Mouse (Mus musculus) kidney, adult 11 months (tissue): Measurements from ENCODE around the gene Ciao2b.
A peak's percentile ranks its signal among the peaks of the same experiment; 100 is the strongest.
"Not testable (repeated sequence)": the region's sequence is repeated elsewhere in the genome, so short reads cannot be mapped to it uniquely, and the experiment has no call there.

Source experiments
- DNase-seq: peaks from one replicate; pipeline ENCODE4 v3.0.0; 2022

Gene Ciao2b

GRCm38 (mm10) chr8:104641426-104642323 is at the start of gene Ciao2b:
Ciao2b (minus strand) TSS chr8:104641965.
- peak; percentile 84 for DNase-seq

- no peak for DNase-seq
These were observed 46.7 kb upstream of the Ciao2b start for GRCm38 (mm10) chr8:104688433-104688832.

GRCm38 (mm10) chr8:104655614-104656013 is 13.8 kb upstream of the Ciao2b start:
- DNase-seq = no peak

DNA sequence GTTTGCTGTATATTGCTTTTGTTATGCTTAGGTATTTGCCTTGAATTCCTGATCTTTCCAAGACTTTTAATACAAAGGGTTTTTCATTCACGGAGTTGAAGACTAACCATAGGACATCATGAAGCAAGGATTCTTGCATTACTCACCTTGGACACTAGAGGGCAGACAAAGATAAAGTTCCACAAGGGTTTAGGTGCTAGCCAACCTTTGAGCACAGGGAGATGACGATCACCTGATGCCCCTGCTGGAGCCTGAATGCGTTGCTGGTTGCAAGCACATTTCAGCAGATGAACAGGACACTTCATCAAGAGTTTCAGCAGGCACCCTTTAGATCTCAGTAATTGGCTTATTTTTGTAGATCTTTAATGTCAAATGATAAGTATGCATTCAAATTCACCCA is 13.2 kb upstream of the Ciao2b start:
- peak; percentile 73 for DNase-seq

DNA sequence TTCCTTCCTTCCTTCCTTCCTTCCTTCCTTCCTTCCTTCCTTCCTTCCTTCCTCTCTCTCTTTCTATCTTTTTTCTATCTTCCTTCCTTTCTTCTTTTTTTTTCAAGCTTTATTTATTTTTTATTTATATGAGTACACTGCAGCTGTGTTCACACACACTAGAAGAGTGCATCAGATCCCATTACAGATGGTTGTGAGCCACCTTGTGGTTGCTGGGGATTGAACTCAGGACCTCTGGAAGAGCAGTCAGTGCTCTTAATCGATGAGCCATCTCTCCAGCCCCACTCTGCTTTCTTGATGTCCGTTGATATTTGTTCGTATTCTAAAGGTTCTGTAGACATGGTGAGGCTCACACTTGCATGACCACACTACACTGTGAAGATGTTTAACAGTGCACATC is 2.4 kb upstream of the Ciao2b start:
- DNase-seq = not testable (repeated sequence)

DNA sequence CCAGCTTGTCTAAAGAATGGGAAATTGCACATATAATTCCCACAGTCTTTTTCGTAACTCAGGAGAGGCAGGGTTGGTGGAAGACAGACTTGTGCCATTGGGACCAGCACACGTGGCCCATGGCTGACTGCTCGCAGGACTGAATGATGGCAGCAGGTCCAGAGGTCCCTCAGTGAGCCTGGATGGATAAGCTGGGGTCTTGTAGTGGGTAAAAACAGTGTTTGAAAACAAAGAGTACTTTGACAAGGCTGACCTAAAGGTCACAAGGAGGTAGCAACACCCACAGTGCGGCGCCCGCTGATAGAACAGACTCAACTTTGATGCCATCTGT is 524 bp upstream of the Ciao2b start:
- no peak for DNase-seq

DNA sequence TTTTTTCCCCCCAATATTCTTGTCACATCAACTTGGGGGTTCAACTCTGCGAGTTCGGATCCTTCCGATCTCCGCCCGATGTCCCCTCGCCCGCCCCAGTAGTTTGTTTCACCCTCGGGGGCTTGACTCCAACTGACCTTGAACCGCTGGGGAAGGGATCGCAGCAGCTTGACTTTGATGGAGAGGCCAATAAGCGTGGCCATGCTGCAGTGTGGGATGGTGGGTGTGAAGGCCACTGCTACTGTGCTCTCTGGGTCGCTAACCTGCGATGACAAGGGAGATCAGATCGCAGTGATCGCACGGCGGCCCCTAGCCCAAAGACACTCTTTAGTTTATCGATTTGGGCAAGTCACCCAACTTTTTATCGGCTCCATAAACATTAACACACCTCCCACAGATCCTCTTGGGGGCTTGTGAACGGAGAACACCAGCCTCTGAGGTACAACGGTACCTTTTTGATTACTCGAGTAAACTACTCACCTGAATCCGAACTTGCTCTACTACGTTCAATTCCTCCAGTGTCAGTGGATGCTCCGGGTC is 864 bp downstream of the Ciao2b start:
- peak; percentile 27 for DNase-seq

- peak; percentile 1 for DNase-seq
These were observed 1.5 kb downstream of the Ciao2b start for GRCm38 (mm10) chr8:104640241-104640640.

DNA sequence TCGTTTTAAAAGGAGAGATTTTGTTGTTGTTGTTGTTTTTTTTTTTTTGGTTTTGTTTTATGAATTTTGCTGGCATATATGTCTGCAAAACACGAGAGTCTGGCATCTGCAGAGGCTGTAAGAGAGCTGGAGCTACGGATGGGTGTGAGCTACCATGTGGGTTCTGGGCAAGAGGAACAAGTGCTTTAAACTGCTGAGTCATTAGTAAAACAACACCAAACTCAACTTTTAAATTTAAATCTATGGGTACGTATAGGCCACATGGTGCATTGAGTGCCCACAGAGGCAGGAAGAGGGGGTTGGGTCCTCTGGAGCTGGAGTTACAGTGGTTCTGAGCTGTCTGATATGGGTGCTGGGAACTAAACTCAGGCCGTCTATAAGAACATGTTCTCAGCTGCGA is 3.8 kb downstream of the Ciao2b start:
- peak; percentile 5 for DNase-seq

DNA sequence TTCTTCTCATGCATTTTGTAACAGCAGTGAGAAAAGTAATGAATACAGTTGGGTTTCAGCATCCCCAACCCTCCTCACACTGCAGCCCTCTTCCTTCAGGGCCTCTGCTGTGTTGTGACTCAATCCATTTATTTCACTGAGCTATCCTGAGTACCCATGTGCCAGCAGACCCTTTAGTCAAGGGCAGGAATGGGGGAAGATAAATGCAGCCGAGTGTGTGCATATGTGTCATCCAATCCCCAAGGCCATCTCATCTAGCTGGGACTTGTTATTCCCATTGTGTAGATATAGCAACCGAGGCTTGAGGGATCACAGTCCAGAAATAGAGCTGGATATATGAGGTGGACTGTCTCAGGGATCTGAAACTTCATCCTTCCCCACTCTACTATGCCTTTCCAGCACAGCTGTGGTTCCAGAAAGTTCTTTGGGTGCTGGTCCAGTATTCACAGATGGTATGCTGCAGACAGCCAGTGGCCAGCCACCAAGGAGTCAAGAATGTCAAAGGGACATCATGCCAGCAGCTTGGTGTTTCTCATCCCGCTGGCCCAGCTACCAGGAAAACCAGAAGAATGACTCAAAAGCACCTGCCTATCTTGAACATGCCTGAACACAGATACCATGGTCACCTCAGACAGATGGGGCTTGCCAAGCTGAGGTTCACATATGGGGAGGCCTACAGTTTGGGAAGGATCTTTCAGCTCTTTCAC is 6.6 kb downstream of the Ciao2b start:
- DNase-seq = peak; percentile 1

GRCm38 (mm10) chr8:104633156-104633744 is 8.5 kb downstream of the Ciao2b start:
- DNase-seq = no peak

DNA sequence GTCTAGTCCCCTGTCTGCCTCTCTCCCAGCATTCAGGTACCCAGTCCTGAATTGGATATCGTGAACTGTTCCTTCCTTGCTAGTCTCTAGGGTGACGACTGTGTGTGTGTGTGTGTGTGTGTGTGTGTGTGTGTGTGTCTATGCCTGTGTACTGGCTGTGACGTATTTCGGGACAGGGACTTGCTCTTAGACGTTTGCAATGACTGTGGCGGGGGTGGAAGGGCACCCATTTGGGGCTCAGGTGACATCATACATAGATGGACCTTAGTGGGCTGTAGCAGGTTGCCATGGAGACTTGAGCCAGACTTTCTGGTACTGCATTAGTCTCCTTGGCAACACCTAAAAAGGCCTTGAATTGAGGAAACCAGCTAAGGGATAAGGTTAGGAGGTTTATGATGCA is 9.3 kb downstream of the Ciao2b start:
- DNase-seq = no peak

- DNase-seq = peak; percentile 27
These were observed 9.8 kb downstream of the Ciao2b start for GRCm38 (mm10) chr8:104631975-104632374.

DNA sequence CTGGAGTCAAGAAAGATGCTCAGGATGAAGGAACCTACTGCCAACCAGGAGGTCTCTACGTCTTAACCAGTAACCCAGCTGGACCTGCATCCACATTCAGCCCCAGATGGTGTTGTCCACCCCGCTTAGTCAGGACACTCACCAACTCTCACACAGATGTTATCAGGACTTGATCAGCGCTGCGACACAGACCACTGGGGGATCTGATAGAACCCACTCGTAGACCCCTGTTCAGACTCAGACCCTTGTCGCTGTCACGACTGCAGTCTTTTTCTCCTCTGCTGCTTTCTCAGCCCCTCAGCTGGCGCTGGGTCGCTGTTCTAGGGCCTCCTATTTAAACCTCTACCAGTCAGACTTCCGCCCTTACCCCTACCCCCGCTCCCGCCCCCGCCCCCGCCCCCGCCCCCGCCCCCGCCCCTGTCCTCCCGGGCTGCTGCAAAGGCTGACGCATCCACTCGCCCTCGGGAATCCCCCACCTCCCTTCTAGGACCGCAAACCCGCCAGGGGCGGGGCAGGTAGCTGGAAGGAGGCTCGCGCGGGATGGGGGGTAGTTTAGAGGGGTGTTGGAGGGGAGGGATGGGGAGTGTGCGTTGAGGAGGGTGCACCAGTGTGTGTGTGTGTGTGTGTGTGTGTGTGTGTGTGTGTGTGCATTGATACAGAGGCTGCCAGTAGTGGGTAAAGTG is 10.6 kb downstream of the Ciao2b start, which contains the start of gene Rrad:
Rrad (minus strand) TSS at position 347 of the 683 bp plus-strand sequence.
- DNase-seq = peak; percentile 32

GRCm38 (mm10) chr8:104630574-104630973 is 11.2 kb downstream of the Ciao2b start:
- DNase-seq = peak; percentile 21

GRCm38 (mm10) chr8:104630111-104630479 is 11.7 kb downstream of the Ciao2b start:
- no peak for DNase-seq

GRCm38 (mm10) chr8:104629306-104630110 is 12.3 kb downstream of the Ciao2b start:
- DNase-seq = peak; percentile 70

DNA sequence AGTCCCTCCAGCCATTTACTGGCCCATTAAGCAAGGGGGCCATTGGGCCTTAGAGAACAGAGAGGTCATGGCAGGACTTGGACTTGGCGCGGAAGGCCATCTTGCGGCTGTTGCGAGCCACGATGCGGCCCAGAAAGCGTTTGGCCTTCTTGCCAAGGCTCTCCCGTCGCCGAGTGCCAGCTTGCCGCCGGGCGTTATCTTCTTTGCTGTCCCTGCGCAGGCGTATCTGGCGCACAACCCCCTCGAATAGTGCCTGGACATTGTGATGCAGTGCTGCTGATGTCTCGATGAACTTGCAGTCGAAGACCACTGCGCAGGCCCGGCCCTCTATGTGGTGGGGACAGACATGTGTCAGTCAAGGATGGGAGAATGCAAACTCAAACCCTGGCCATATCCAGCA is 13.4 kb downstream of the Ciao2b start:
- DNase-seq = peak; percentile 3

- DNase-seq = peak; percentile 1
These were observed 14.6 kb downstream of the Ciao2b start for GRCm38 (mm10) chr8:104627065-104627740.

DNA sequence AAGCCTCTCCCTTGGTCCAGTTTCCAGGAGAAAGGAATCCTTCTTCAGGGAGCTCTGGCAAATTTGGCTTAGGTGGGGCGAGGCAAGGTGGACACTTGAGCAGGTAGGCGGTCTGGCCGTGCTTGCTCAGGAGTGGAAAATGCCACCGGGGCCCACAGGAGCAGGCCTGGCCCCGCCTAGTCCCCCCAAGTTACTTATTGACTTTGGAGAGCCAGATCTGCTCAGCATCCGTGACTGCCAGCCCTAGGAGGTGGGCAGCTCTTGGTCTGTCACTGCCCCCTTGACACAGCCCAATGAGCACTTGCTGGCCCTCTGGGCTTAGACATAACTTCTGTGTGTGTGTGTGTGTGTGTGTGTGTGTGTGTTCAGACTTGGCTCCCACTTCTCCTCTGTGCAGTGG is 17.6 kb downstream of the Ciao2b start, which contains the start of gene Cdh16:
Cdh16 (minus strand) TSS at position 236 of the 400 bp plus-strand sequence.
- peak; percentile 98 for DNase-seq

- DNase-seq = no peak
These were observed 21.0 kb downstream of the Ciao2b start for GRCm38 (mm10) chr8:104620765-104621164.
